Mouse (Mus musculus) spleen, embryonic (tissue): ENCODE data around the gene Mpig6b.

ENCODE experiments used
- CTCF ChIA-PET: fragments of 350-600 bp; sonication (Branson Sonifier 250); formaldehyde crosslinking; loops from one replicate; lab custom pipeline; 2022; lab: Charles Lee

The Mpig6b gene

GRCm38 (mm10) chr17:35088151-35088550 lies 22.2 kb upstream of the Mpig6b start:
- CTCF ChIA-PET: interaction anchor here (0.7 kb wide), 1 partner anchor 82 kb away, joined by 4 read pairs; no protein-coding TSS in a partner anchor

GRCm38 (mm10) chr17:35085208-35085865 lies 19.4 kb upstream of the Mpig6b start, which contains the start of gene Ly6g6f:
Gene Ly6g6f, minus strand, starts transcription at chr17:35085610.
- CTCF ChIA-PET: interaction anchor here (0.6 kb wide), 1 partner anchor 960 kb away, joined by 3 read pairs; no protein-coding TSS in a partner anchor

- CTCF ChIA-PET: interaction anchor here (0.7 kb wide), 1 partner anchor 102 kb away, joined by 10 read pairs; the partner anchor contains the start of gene Lsm2
These were observed 18.0 kb upstream of the Mpig6b start for GRCm38 (mm10) chr17:35083929-35084497.

GRCm38 (mm10) chr17:35082841-35083576 lies 17.0 kb upstream of the Mpig6b start:
- CTCF ChIA-PET: no interaction called here

- CTCF ChIA-PET: no interaction called here
These were observed 14.7 kb upstream of the Mpig6b start for GRCm38 (mm10) chr17:35080710-35081109.

GRCm38 (mm10) chr17:35080248-35080647 lies 14.3 kb upstream of the Mpig6b start:
- CTCF ChIA-PET: no interaction called here

- CTCF ChIA-PET: interaction anchor here (0.7 kb wide), 1 partner anchor 67 kb away, joined by 3 read pairs; no protein-coding TSS in a partner anchor
These were observed 13.8 kb upstream of the Mpig6b start for GRCm38 (mm10) chr17:35079778-35080177.

- CTCF ChIA-PET: no interaction called here
These were observed 11.8 kb upstream of the Mpig6b start, which contains the start of gene Ly6g6d for GRCm38 (mm10) chr17:35077786-35078233. Gene Ly6g6d, minus strand, starts transcription at chr17:35078065.

- CTCF ChIA-PET: no interaction called here
These were observed 11.3 kb upstream of the Mpig6b start for GRCm38 (mm10) chr17:35077285-35077684.

GRCm38 (mm10) chr17:35076507-35077176 lies 10.7 kb upstream of the Mpig6b start, which contains the start of gene Ly6g6e:
Gene Ly6g6e, plus strand, starts transcription at chr17:35076902.
- CTCF ChIA-PET: no interaction called here

GRCm38 (mm10) chr17:35074097-35074496 lies 8.1 kb upstream of the Mpig6b start:
- CTCF ChIA-PET: no interaction called here

GRCm38 (mm10) chr17:35071454-35071853 lies 5.5 kb upstream of the Mpig6b start:
- CTCF ChIA-PET: no interaction called here

GRCm38 (mm10) chr17:35070556-35071229 lies 4.7 kb upstream of the Mpig6b start:
- CTCF ChIA-PET: interaction anchor here (0.7 kb wide), 1 partner anchor 889 kb away, joined by 4 read pairs; no protein-coding TSS in a partner anchor

GRCm38 (mm10) chr17:35068213-35068914 lies 2.4 kb upstream of the Mpig6b start:
- CTCF ChIA-PET: no interaction called here

- CTCF ChIA-PET: no interaction called here
These were observed 735 bp downstream of the Mpig6b start, which contains the start of gene Ly6g6c for GRCm38 (mm10) chr17:35064951-35065947. Gene Ly6g6c, plus strand, starts transcription at chr17:35065388.

GRCm38 (mm10) chr17:35064378-35064877 lies 1.6 kb downstream of the Mpig6b start:
- CTCF ChIA-PET: no interaction called here

GRCm38 (mm10) chr17:35063466-35063865 lies 2.5 kb downstream of the Mpig6b start:
- CTCF ChIA-PET: no interaction called here

GRCm38 (mm10) chr17:35061299-35061698 lies 4.7 kb downstream of the Mpig6b start:
- CTCF ChIA-PET: interaction anchor here (0.6 kb wide), 1 partner anchor 34 kb away, joined by 4 read pairs; no protein-coding TSS in a partner anchor
